Mouse (Mus musculus): ENCODE data around the gene Ppme1. TPM values are rescaled to one million over a fixed set of nuclear protein-coding genes. Genes with fewer than 3 reads are reported as not detected.

Ppme1 gene
- total RNA-seq, 2 experiments from 2014 or later = 38.3 to 43.4 TPM

- DNase-seq (ENCODE audit: low spot score) = no peak
- intact Hi-C loops (cut with DNase I) = no loop called here
Measured at GRCm38 (mm10) chr7:100285383-100285782, 86.7 kb downstream of the Ppme1 start, which contains the start of gene P4ha3. P4ha3 (plus strand) TSS chr7:100285520.

GRCm38 (mm10) chr7:100283298-100283697 lies 88.8 kb downstream of the Ppme1 start:
- intact Hi-C loops (cut with DNase I) = no loop called here
- DNase-seq (ENCODE audit: low spot score) = no peak

GRCm38 (mm10) chr7:100281596-100281995 lies 90.5 kb downstream of the Ppme1 start:
- intact Hi-C loops (cut with DNase I) = no loop called here
- DNase-seq (ENCODE audit: low spot score) = no peak

- intact Hi-C loops (cut with DNase I) = loop anchor here (2.0 kb wide), 1 partner anchor 45 kb away; no protein-coding TSS in a partner anchor
- no peak for DNase-seq (ENCODE audit: low spot score)
Measured at GRCm38 (mm10) chr7:100279803-100280202, 92.3 kb downstream of the Ppme1 start.

Other genes starting within 250 kb of the Ppme1 start
- 1 to 10 TPM; 4.6 to 5.3 TPM for gene Lipt2, start 213.0 kb downstream of the Ppme1 start, total RNA-seq (2021)
- 1 to 10 TPM; 1.0 to 1.1 TPM for gene Kcne3, start 195.8 kb downstream of the Ppme1 start, total RNA-seq (2021)
- gene Pgm2l1, start 144.9 kb downstream of the Ppme1 start, total RNA-seq (2021) = 1 to 10 TPM; 5.6 to 7.7 TPM
- gene P4ha3, start 86.8 kb downstream of the Ppme1 start, total RNA-seq (2021) = under 1 TPM; 0.45 to 0.73 TPM
- 1 to 10 TPM; 8.0 to 9.9 TPM for gene C2cd3, start 74 bp downstream of the Ppme1 start, total RNA-seq (2021)
- 10 to 100 TPM; 40.6 to 49.9 TPM for gene Ucp3, start 100.7 kb upstream of the Ppme1 start, total RNA-seq (2021)
- gene Ucp2, start 121.0 kb upstream of the Ppme1 start, total RNA-seq (2021) = 100 to 1,000 TPM; 426 to 460 TPM
- not detected for gene Dnajb13, start 142.7 kb upstream of the Ppme1 start, total RNA-seq (2021)
- gene Coa4, start 164.8 kb upstream of the Ppme1 start, total RNA-seq (2021) = 10 to 100 TPM; 14.1 to 16.3 TPM
- 10 to 100 TPM; 61.3 to 68.2 TPM for gene Rab6a, start 235.1 kb upstream of the Ppme1 start, total RNA-seq (2021)
- 10 to 100 TPM; 67.1 to 79.0 TPM for gene Mrpl48, start 236.0 kb upstream of the Ppme1 start, total RNA-seq (2021)